Mouse (Mus musculus): ENCODE results near the gene Rwdd2b. TPM values are rescaled to one million over a fixed set of nuclear protein-coding genes. Genes with fewer than 3 reads are reported as not detected.

Rwdd2b gene
- total RNA-seq (2014; rRNA removed) (7.7 and 9.5 TPM in 2 replicates), polyA plus RNA-seq (2012; rRNA removed) (5.0 and 5.1 TPM in 2 replicates)

GRCm38 (mm10) chr16:87440184-87440686 is at the start of gene Rwdd2b:
TSS of gene Rwdd2b (minus strand) at chr16:87440573.
- Histone ChIP-seq H3K4me3 (ENCODE audit: insufficient read depth, low read depth, low read length) (peak within 1 kb of the TSS; percentile 87), H3K9ac (ENCODE audit: low read depth, low read length) (peak within 1 kb of the TSS; percentile 89), H3K4me1 (ENCODE audit: control insufficient read depth, insufficient read depth, low read length) (peaks cover 8% of the 10 kb centered on the region), H3K27me3 (ENCODE audit: control insufficient read depth, insufficient read depth, low read length) (no peaks in the 10 kb centered on the region), H3K27ac (replicated peaks; ENCODE audit: insufficient read depth, low read depth, low read length) (peak within 1 kb of the TSS; percentile 97), H3K79me2 (ENCODE audit: control insufficient read depth, insufficient read depth, low read length) (no peaks in the 10 kb centered on the region), H3K36me3 (ENCODE audit: control insufficient read depth, insufficient read depth, low read length) (no peaks in the 10 kb centered on the region)
- DNase-seq (ENCODE audit: extremely low read depth, low read depth, low spot score), result peak; percentile 84
- TF ChIP-seq POLR2A (IDR thresholded peaks at IDR 0.05; ENCODE audit: extremely low read depth, insufficient read depth, low read length), result peak; percentile 60; the same call in 1 of the 2 replicates
- no peak for TF ChIP-seq CTCF (IDR thresholded peaks at IDR 0.05; ENCODE audit: low read depth, low read length)
- WGBS, result under 1% methylated on average over 38 of the region's 38 CpGs

DNA sequence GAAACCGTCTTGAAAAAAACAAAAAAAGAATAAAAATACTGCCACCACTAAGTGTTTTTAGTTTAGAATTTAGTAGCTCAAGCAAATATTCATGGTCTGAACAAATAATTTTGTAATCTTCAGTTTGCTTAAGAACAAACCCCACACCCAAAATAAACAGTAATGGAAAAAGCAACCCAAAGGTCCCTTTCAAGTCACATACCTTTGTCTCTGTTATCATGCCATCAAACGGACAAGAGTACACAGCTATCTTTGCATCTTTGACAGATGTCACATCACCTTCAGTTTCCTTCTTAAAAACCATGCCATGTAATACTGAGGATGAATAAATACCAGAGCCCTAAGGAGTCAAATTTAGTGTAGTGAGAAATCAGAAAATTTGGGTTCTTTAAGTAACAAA is 48.2 kb upstream of the Rwdd2b start:
- peaks cover 9% of the 10 kb centered on the region; the same call in 1 of the 2 replicates for H3K4me1 ChIP-seq (ENCODE audit: control insufficient read depth, insufficient read depth, low read length)
- peak overlapping the region; percentile 75 for H3K27ac ChIP-seq (replicated peaks; ENCODE audit: insufficient read depth, low read depth, low read length)
- H3K9ac ChIP-seq (ENCODE audit: low read depth, low read length), result no peak overlapping the region
- H3K36me3 ChIP-seq (ENCODE audit: control insufficient read depth, insufficient read depth, low read length), result peaks cover 80% of the 10 kb centered on the region
- WGBS, result 19% methylated on average over 2 of the region's 2 CpGs
- no peak for TF ChIP-seq CTCF (IDR thresholded peaks at IDR 0.05; ENCODE audit: low read depth, low read length)
- TF ChIP-seq POLR2A (IDR thresholded peaks at IDR 0.05; ENCODE audit: extremely low read depth, insufficient read depth, low read length), result no peak
- DNase-seq (ENCODE audit: extremely low read depth, low read depth, low spot score), result peak; percentile 94
- H3K27me3 ChIP-seq (ENCODE audit: control insufficient read depth, insufficient read depth, low read length), result no peaks in the 10 kb centered on the region
- no peak overlapping the region for H3K4me3 ChIP-seq (ENCODE audit: insufficient read depth, low read depth, low read length)
- H3K79me2 ChIP-seq (ENCODE audit: control insufficient read depth, insufficient read depth, low read length), result no peaks in the 10 kb centered on the region

DNA sequence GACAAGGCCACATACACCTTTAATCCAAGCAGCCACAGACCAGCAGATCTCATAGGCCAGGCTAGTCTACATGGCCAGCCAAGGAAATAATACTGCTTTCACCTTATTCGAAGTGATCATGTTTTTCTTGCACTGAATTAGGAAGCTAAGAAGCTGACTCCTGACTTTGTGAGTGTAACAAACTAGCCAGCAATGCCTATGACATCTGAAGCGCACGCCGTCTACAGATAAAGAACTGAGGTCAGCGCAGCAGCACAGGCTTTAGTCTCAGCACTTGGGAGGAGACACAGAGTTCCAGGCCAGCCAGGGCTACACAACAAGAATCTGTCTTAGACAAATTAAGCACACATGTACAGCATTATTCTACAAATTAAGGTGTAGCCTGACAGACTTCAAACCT is 46.4 kb upstream of the Rwdd2b start:
- H3K79me2 ChIP-seq (ENCODE audit: control insufficient read depth, insufficient read depth, low read length), result peaks cover 4% of the 10 kb centered on the region; the same call in 1 of the 2 replicates
- H3K36me3 ChIP-seq (ENCODE audit: control insufficient read depth, insufficient read depth, low read length), result peaks cover 82% of the 10 kb centered on the region
- H3K4me1 ChIP-seq (ENCODE audit: control insufficient read depth, insufficient read depth, low read length), result peaks cover 14% of the 10 kb centered on the region
- WGBS, result 93% methylated on average over 5 of the region's 5 CpGs
- H3K27me3 ChIP-seq (ENCODE audit: control insufficient read depth, insufficient read depth, low read length), result no peaks in the 10 kb centered on the region
- no peak for DNase-seq (ENCODE audit: extremely low read depth, low read depth, low spot score)
- no peak overlapping the region for H3K4me3 ChIP-seq (ENCODE audit: insufficient read depth, low read depth, low read length)
- no peak overlapping the region for H3K27ac ChIP-seq (replicated peaks; ENCODE audit: insufficient read depth, low read depth, low read length)
- H3K9ac ChIP-seq (ENCODE audit: low read depth, low read length), result no peak overlapping the region
- TF ChIP-seq CTCF (IDR thresholded peaks at IDR 0.05; ENCODE audit: low read depth, low read length) (no peak), POLR2A (IDR thresholded peaks at IDR 0.05; ENCODE audit: extremely low read depth, insufficient read depth, low read length) (no peak)

DNA sequence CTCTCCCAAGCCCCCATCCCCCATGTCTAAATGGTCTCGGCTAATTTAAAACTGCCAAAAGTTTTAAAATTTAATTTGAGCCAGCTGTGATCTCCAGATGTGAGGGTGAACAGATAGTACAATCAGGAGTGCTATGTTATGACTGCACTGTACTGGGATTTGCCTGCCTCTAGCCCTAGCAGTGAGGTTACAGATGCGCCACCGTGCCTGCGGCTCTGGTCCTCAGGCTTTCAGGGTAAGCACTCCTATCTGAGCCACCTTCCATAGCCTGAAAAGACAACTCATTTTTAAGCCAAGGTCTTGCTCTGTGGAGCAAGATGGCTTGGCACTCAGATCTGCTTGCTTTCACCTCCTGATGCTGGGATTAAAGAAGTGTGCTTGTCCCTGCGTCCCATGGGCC is 44.0 kb upstream of the Rwdd2b start:
- DNase-seq (ENCODE audit: extremely low read depth, low read depth, low spot score), result no peak
- Histone ChIP-seq H3K4me1 (ENCODE audit: control insufficient read depth, insufficient read depth, low read length) (peaks cover 14% of the 10 kb centered on the region), H3K36me3 (ENCODE audit: control insufficient read depth, insufficient read depth, low read length) (peaks cover 79% of the 10 kb centered on the region), H3K27ac (replicated peaks; ENCODE audit: insufficient read depth, low read depth, low read length) (no peak overlapping the region), H3K9ac (ENCODE audit: low read depth, low read length) (no peak overlapping the region), H3K27me3 (ENCODE audit: control insufficient read depth, insufficient read depth, low read length) (no peaks in the 10 kb centered on the region), H3K79me2 (ENCODE audit: control insufficient read depth, insufficient read depth, low read length) (peaks cover 4% of the 10 kb centered on the region; the same call in 1 of the 2 replicates), H3K4me3 (ENCODE audit: insufficient read depth, low read depth, low read length) (no peak overlapping the region)
- 94% methylated on average over 5 of the region's 5 CpGs for WGBS
- TF ChIP-seq POLR2A (IDR thresholded peaks at IDR 0.05; ENCODE audit: extremely low read depth, insufficient read depth, low read length), result no peak
- no peak for TF ChIP-seq CTCF (IDR thresholded peaks at IDR 0.05; ENCODE audit: low read depth, low read length)

GRCm38 (mm10) chr16:87470579-87470978 is 30.2 kb upstream of the Rwdd2b start:
- H3K27ac ChIP-seq (replicated peaks; ENCODE audit: insufficient read depth, low read depth, low read length), result no peak overlapping the region
- WGBS, result 70% methylated on average over 4 of the region's 4 CpGs
- peaks cover 66% of the 10 kb centered on the region for H3K36me3 ChIP-seq (ENCODE audit: control insufficient read depth, insufficient read depth, low read length)

GRCm38 (mm10) chr16:87458752-87459151 is 18.4 kb upstream of the Rwdd2b start:
- H3K4me3 ChIP-seq (ENCODE audit: insufficient read depth, low read depth, low read length), result no peak overlapping the region
- peaks cover 8% of the 10 kb centered on the region for H3K4me1 ChIP-seq (ENCODE audit: control insufficient read depth, insufficient read depth, low read length)
- DNase-seq (ENCODE audit: extremely low read depth, low read depth, low spot score), result no peak
- H3K9ac ChIP-seq (ENCODE audit: low read depth, low read length), result no peak overlapping the region
- WGBS, result 98% methylated on average over 3 of the region's 3 CpGs
- H3K27me3 ChIP-seq (ENCODE audit: control insufficient read depth, insufficient read depth, low read length), result no peaks in the 10 kb centered on the region
- H3K27ac ChIP-seq (replicated peaks; ENCODE audit: insufficient read depth, low read depth, low read length), result no peak overlapping the region
- TF ChIP-seq CTCF (IDR thresholded peaks at IDR 0.05; ENCODE audit: low read depth, low read length) (no peak), POLR2A (IDR thresholded peaks at IDR 0.05; ENCODE audit: extremely low read depth, insufficient read depth, low read length) (no peak)
- peaks cover 17% of the 10 kb centered on the region for H3K36me3 ChIP-seq (ENCODE audit: control insufficient read depth, insufficient read depth, low read length)
- H3K79me2 ChIP-seq (ENCODE audit: control insufficient read depth, insufficient read depth, low read length), result peaks cover 28% of the 10 kb centered on the region

More at GRCm38 (mm10) chr16:87470579-87470978, 30.2 kb upstream of the Rwdd2b start:
- Histone ChIP-seq H3K27me3 (ENCODE audit: control insufficient read depth, insufficient read depth, low read length) (no peaks in the 10 kb centered on the region), H3K9ac (ENCODE audit: low read depth, low read length) (no peak overlapping the region), H3K4me3 (ENCODE audit: insufficient read depth, low read depth, low read length) (no peak overlapping the region), H3K79me2 (ENCODE audit: control insufficient read depth, insufficient read depth, low read length) (no peaks in the 10 kb centered on the region; the same call in 1 of the 2 replicates), H3K4me1 (ENCODE audit: control insufficient read depth, insufficient read depth, low read length) (no peaks in the 10 kb centered on the region)
- TF ChIP-seq POLR2A (IDR thresholded peaks at IDR 0.05; ENCODE audit: extremely low read depth, insufficient read depth, low read length) (no peak), CTCF (IDR thresholded peaks at IDR 0.05; ENCODE audit: low read depth, low read length) (no peak)
- no peak for DNase-seq (ENCODE audit: extremely low read depth, low read depth, low spot score)

Data from liver, adult 2 months (tissue).